Mouse (Mus musculus) heart, embryonic 15.5 days (tissue): ENCODE results near the gene Erh. TPM values are rescaled to one million over a fixed set of nuclear protein-coding genes. Genes with fewer than 3 reads are reported as not detected.

Source experiments
- ATAC-seq: fragments of 200-750 bp; cut with Nextera tagmentation; replicated peaks from 2 replicates; pipeline ENCODE4 v1.8.0; 2017; ENCODE audit warnings: low read depth, moderate TSS enrichment; ENCODE audit not compliant: insufficient number of reproducible peaks, insufficient read depth, low FRiP score
- H3K27ac ChIP-seq: fragments of 300-500 bp; sonication (generic); 2 replicates; pipeline ENCODE4 v1.5.1; 2015; ENCODE audit warnings: mild to moderate bottlenecking, inconsistent platforms
- H3K27me3 ChIP-seq: fragments of 300-500 bp; sonication (generic); 2 replicates; pipeline ENCODE4 v1.6.1; 2015; ENCODE audit warnings: inconsistent platforms
- H3K36me3 ChIP-seq: fragments of 300-500 bp; sonication (generic); 2 replicates; pipeline ENCODE4 v1.6.1; 2015; ENCODE audit warnings: mild to moderate bottlenecking, inconsistent platforms
- H3K4me1 ChIP-seq: fragments of 300-500 bp; sonication (generic); replicated peaks from 2 replicates; pipeline ENCODE4 v1.6.1; 2015; ENCODE audit warnings: inconsistent platforms
- H3K4me2 ChIP-seq: fragments of 300-500 bp; sonication (generic); 2 replicates; pipeline ENCODE4 v1.6.1; 2015; ENCODE audit warnings: inconsistent platforms, mild to moderate bottlenecking, moderate library complexity
- H3K4me3 ChIP-seq: fragments of 300-500 bp; sonication (generic); 2 replicates; pipeline ENCODE4 v1.5.1; 2015; ENCODE audit warnings: mild to moderate bottlenecking, inconsistent platforms
- H3K9ac ChIP-seq: fragments of 300-500 bp; sonication (generic); 2 replicates; pipeline ENCODE4 v1.6.1; 2015; ENCODE audit warnings: mild to moderate bottlenecking, inconsistent platforms
- H3K9me3 ChIP-seq: fragments of 300-500 bp; sonication (generic); replicated peaks from 2 replicates; pipeline ENCODE4 v1.6.1; 2016; ENCODE audit warnings: inconsistent platforms
- WGBS: fragments of 180-500 bp; shearing (Covaris S2); methylation state at CpG from one replicate; pipeline ENCODE4 v1.1.7; 2015; ENCODE audit warnings: mixed read lengths; 5-methylcytosine and 5-hydroxymethylcytosine counted together
- polyA plus RNA-seq: library from polyadenylated mRNA; unstranded; fragments of >200 nt; fragmentation: Nextera tagmentation; extraction: Ambion mirVana; gene quantifications from 2 replicates; pipeline ENCODE4 v1.2.1, GENCODE M21; 2015

Erh gene
- polyA plus RNA-seq, result 133 and 168 TPM in 2 replicates

- Histone ChIP-seq H3K9ac (peak within 1 kb of the TSS; percentile 97), H3K9me3 (no peaks in the 10 kb centered on the region), H3K4me1 (peaks cover 31% of the 10 kb centered on the region), H3K36me3 (peaks cover 32% of the 10 kb centered on the region), H3K27ac (peak within 1 kb of the TSS; percentile 93), H3K4me2 (peak within 1 kb of the TSS; percentile 89), H3K27me3 (no peaks in the 10 kb centered on the region), H3K4me3 (peak within 1 kb of the TSS; percentile 99)
- peak; percentile 95 for ATAC-seq
- under 1% methylated on average over 50 of the region's 50 CpGs for WGBS
Observed at GRCm38 (mm10) chr12:80643693-80644505, at the start of gene Erh, which contains the start of gene Slc39a9. Gene Erh, minus strand, starts transcription at chr12:80644341. Gene Slc39a9, plus strand, starts transcription at chr12:80643883.

GRCm38 (mm10) chr12:80693700-80694099 is 49.6 kb upstream of the Erh start:
- Histone ChIP-seq H3K9ac (no peak overlapping the region), H3K4me1 (peaks cover 20% of the 10 kb centered on the region), H3K27ac (no peak overlapping the region), H3K4me3 (no peak overlapping the region), H3K9me3 (no peaks in the 10 kb centered on the region), H3K4me2 (peak overlapping the region; percentile 69), H3K36me3 (no peaks in the 10 kb centered on the region), H3K27me3 (peaks cover 51% of the 10 kb centered on the region)
- ATAC-seq, result no peak
- 58% methylated on average over 2 of the region's 2 CpGs for WGBS

GRCm38 (mm10) chr12:80692269-80692972 is 48.3 kb upstream of the Erh start, which contains the start of gene Plekhd1:
Gene Plekhd1, plus strand, starts transcription at chr12:80692591.
- H3K4me2 ChIP-seq, result peak within 1 kb of the TSS; percentile 69
- peak; percentile 61; the same call in 1 of the 2 replicates for ATAC-seq
- no peaks in the 10 kb centered on the region for H3K9me3 ChIP-seq
- H3K4me3 ChIP-seq, result peak within 1 kb of the TSS; percentile 42
- WGBS, result 2% methylated on average over 47 of the region's 52 CpGs
- peaks cover 26% of the 10 kb centered on the region for H3K4me1 ChIP-seq
- no peaks in the 10 kb centered on the region for H3K36me3 ChIP-seq
- H3K9ac ChIP-seq, result peak within 1 kb of the TSS; percentile 14; the same call in 1 of the 2 replicates
- peaks cover 51% of the 10 kb centered on the region for H3K27me3 ChIP-seq
- no peak within 1 kb of the TSS for H3K27ac ChIP-seq

GRCm38 (mm10) chr12:80691671-80692091 is 47.5 kb upstream of the Erh start:
- H3K27ac ChIP-seq, result no peak overlapping the region
- ATAC-seq, result no peak

GRCm38 (mm10) chr12:80689696-80690095 is 45.6 kb upstream of the Erh start:
- no peaks in the 10 kb centered on the region for H3K9me3 ChIP-seq
- no peak for ATAC-seq
- H3K27me3 ChIP-seq, result peaks cover 45% of the 10 kb centered on the region
- no peak overlapping the region for H3K4me3 ChIP-seq
- H3K36me3 ChIP-seq, result no peaks in the 10 kb centered on the region
- H3K4me1 ChIP-seq, result peaks cover 30% of the 10 kb centered on the region
- no peak overlapping the region for H3K27ac ChIP-seq
- H3K4me2 ChIP-seq, result no peak overlapping the region
- H3K9ac ChIP-seq, result no peak overlapping the region
- WGBS, result 58% methylated on average over 5 of the region's 5 CpGs

More at GRCm38 (mm10) chr12:80691671-80692091, 47.5 kb upstream of the Erh start:
- no peaks in the 10 kb centered on the region for H3K36me3 ChIP-seq
- WGBS, result 22% methylated on average over 12 of the region's 12 CpGs
- no peak overlapping the region for H3K9ac ChIP-seq
- H3K4me1 ChIP-seq, result peaks cover 30% of the 10 kb centered on the region
- no peak overlapping the region; the same call in 1 of the 2 replicates for H3K4me3 ChIP-seq
- H3K27me3 ChIP-seq, result peaks cover 51% of the 10 kb centered on the region
- H3K4me2 ChIP-seq, result peak overlapping the region; percentile 69; the same call in 1 of the 2 replicates
- H3K9me3 ChIP-seq, result no peaks in the 10 kb centered on the region

- H3K9ac ChIP-seq, result no peak overlapping the region
- no peak overlapping the region for H3K4me3 ChIP-seq
- peak overlapping the region; percentile 38; the same call in 1 of the 2 replicates for H3K27ac ChIP-seq
- H3K36me3 ChIP-seq, result no peaks in the 10 kb centered on the region
- H3K4me1 ChIP-seq, result peaks cover 19% of the 10 kb centered on the region
- peak; percentile 47; the same call in 1 of the 2 replicates for ATAC-seq
- WGBS, result 28% methylated on average over 10 of the region's 10 CpGs
- peak overlapping the region; percentile 53 for H3K4me2 ChIP-seq
- H3K9me3 ChIP-seq, result no peaks in the 10 kb centered on the region
- peaks cover 27% of the 10 kb centered on the region for H3K27me3 ChIP-seq
Observed at GRCm38 (mm10) chr12:80687788-80688211, 43.7 kb upstream of the Erh start.

GRCm38 (mm10) chr12:80684316-80684715 is 40.2 kb upstream of the Erh start:
- H3K36me3 ChIP-seq, result peaks cover 8% of the 10 kb centered on the region; the same call in 1 of the 2 replicates
- H3K27ac ChIP-seq, result no peak overlapping the region
- ATAC-seq, result no peak
- no peak overlapping the region for H3K9ac ChIP-seq
- H3K4me1 ChIP-seq, result peaks cover 9% of the 10 kb centered on the region
- no peak overlapping the region for H3K4me2 ChIP-seq
- no peaks in the 10 kb centered on the region for H3K9me3 ChIP-seq
- WGBS, result 96% methylated on average over 3 of the region's 3 CpGs
- H3K27me3 ChIP-seq, result no peaks in the 10 kb centered on the region
- no peak overlapping the region for H3K4me3 ChIP-seq

- H3K27ac ChIP-seq, result no peak overlapping the region
- H3K4me2 ChIP-seq, result no peak overlapping the region
- 87% methylated on average over 3 of the region's 3 CpGs for WGBS
- peaks cover 9% of the 10 kb centered on the region for H3K4me1 ChIP-seq
- H3K9me3 ChIP-seq, result no peaks in the 10 kb centered on the region
- ATAC-seq, result no peak
- H3K27me3 ChIP-seq, result no peaks in the 10 kb centered on the region
- no peak overlapping the region for H3K9ac ChIP-seq
- H3K36me3 ChIP-seq, result peaks cover 12% of the 10 kb centered on the region; the same call in 1 of the 2 replicates
- H3K4me3 ChIP-seq, result no peak overlapping the region
Observed at GRCm38 (mm10) chr12:80683554-80683953, 39.4 kb upstream of the Erh start.

GRCm38 (mm10) chr12:80681340-80681739 is 37.2 kb upstream of the Erh start:
- no peak overlapping the region for H3K9ac ChIP-seq
- no peaks in the 10 kb centered on the region for H3K4me1 ChIP-seq
- H3K9me3 ChIP-seq, result no peaks in the 10 kb centered on the region
- H3K36me3 ChIP-seq, result peaks cover 25% of the 10 kb centered on the region
- H3K4me2 ChIP-seq, result no peak overlapping the region
- no peak for ATAC-seq
- H3K4me3 ChIP-seq, result no peak overlapping the region
- H3K27me3 ChIP-seq, result no peaks in the 10 kb centered on the region
- H3K27ac ChIP-seq, result no peak overlapping the region
- WGBS, result 50% methylated on average over 1 of the region's 1 CpGs

GRCm38 (mm10) chr12:80673170-80673569 is 29.0 kb upstream of the Erh start:
- no peak overlapping the region for H3K4me2 ChIP-seq
- no peak for ATAC-seq

GRCm38 (mm10) chr12:80668391-80668790 is 24.2 kb upstream of the Erh start:
- no peak overlapping the region for H3K9ac ChIP-seq
- no peak overlapping the region for H3K27ac ChIP-seq
- no peak overlapping the region for H3K4me2 ChIP-seq
- no peak for ATAC-seq
- no peaks in the 10 kb centered on the region for H3K4me1 ChIP-seq
- H3K9me3 ChIP-seq, result no peaks in the 10 kb centered on the region
- WGBS, result 70% methylated on average over 2 of the region's 2 CpGs
- no peaks in the 10 kb centered on the region for H3K27me3 ChIP-seq
- peaks cover 16% of the 10 kb centered on the region; the same call in 1 of the 2 replicates for H3K36me3 ChIP-seq
- no peak overlapping the region for H3K4me3 ChIP-seq

More at GRCm38 (mm10) chr12:80673170-80673569, 29.0 kb upstream of the Erh start:
- Histone ChIP-seq H3K36me3 (peaks cover 24% of the 10 kb centered on the region), H3K27me3 (no peaks in the 10 kb centered on the region), H3K4me3 (no peak overlapping the region), H3K27ac (no peak overlapping the region), H3K4me1 (no peaks in the 10 kb centered on the region), H3K9me3 (no peaks in the 10 kb centered on the region), H3K9ac (no peak overlapping the region)
- 12% methylated on average over 3 of the region's 3 CpGs for WGBS
